Comparison of ENCODE assay signal across 29 mouse cellular contexts in the genomic region with DNA sequence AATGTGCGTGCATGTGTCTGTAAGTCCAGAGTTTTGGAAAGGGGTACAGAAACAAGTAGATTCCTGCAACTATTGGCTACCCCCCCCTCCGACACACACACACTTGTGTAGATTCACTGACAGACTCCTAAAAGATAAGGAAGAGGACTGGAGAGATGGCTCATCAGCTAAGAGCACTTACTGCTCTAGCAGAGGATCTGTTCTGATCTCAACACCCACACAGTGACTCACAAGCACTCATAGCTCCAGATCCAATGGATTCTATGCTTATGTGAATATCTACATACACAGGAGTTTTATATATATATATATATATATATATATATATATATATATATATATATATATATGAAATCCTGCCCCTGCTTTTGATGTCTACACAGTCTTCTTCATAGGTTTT.
"Had no signal": no experiment of that assay in that cellular context is flagged by ENCODE, and none has a peak within 500 bp of the region (broad histone marks: within the 10 kb centered on the region; RNA-seq: fewer than 3 reads in every experiment).

No protein-coding gene starts in this region.

- H3K27me3 ChIP-seq: embryonic facial prominence, embryonic 12.5 days; embryonic facial prominence, embryonic 13.5 days; embryonic facial prominence, embryonic 15.5 days; forebrain, embryonic 12.5 days; forebrain, embryonic 13.5 days; forebrain, embryonic 15.5 days had no signal

- DNase-seq: cerebellum, adult 8-10 months; cerebellum, adult 9-10 months; cerebellum, adult 9-11 months; cerebellum, postnatal 10 days; cerebellum, postnatal 14 days; cerebellum, postnatal 25 days; cerebellum, postnatal 36 days; embryo, embryonic 11 days; forebrain, postnatal 0 days; gastrocnemius, adult 2 months; gastrocnemius, postnatal 10 days; gastrocnemius, postnatal 14 days; gastrocnemius, postnatal 25 days; gastrocnemius, postnatal 36 days; heart, adult 11 months; heart, adult 18-20 months; heart, adult 2 months had no signal

- H3K27ac ChIP-seq: embryonic facial prominence, embryonic 10.5 days; embryonic facial prominence, embryonic 12.5 days; embryonic facial prominence, embryonic 13.5 days; embryonic facial prominence, embryonic 15.5 days; forebrain, embryonic 10.5 days; forebrain, embryonic 12.5 days; forebrain, embryonic 13.5 days; forebrain, embryonic 15.5 days; gastrocnemius, adult 2 months; heart, adult 2 months; heart, embryonic 10.5 days had no signal

- H3K4me2 ChIP-seq: embryonic facial prominence, embryonic 12.5 days; embryonic facial prominence, embryonic 13.5 days; embryonic facial prominence, embryonic 15.5 days; forebrain, embryonic 12.5 days; forebrain, embryonic 13.5 days; forebrain, embryonic 15.5 days had no signal

- H3K9me3 ChIP-seq: embryonic facial prominence, embryonic 10.5 days; embryonic facial prominence, embryonic 12.5 days; embryonic facial prominence, embryonic 13.5 days; embryonic facial prominence, embryonic 15.5 days; forebrain, embryonic 10.5 days; forebrain, embryonic 12.5 days; forebrain, embryonic 13.5 days; forebrain, embryonic 15.5 days; heart, embryonic 10.5 days had no signal

- H3K4me3 ChIP-seq: embryonic facial prominence, embryonic 10.5 days; embryonic facial prominence, embryonic 12.5 days; embryonic facial prominence, embryonic 13.5 days; embryonic facial prominence, embryonic 15.5 days; erythroblast, embryonic 14.5 days; forebrain, embryonic 10.5 days; forebrain, embryonic 12.5 days; forebrain, embryonic 13.5 days; forebrain, embryonic 15.5 days; gastrocnemius, adult 2 months; heart, adult 2 months; heart, embryonic 10.5 days had no signal

- ATAC-seq: forebrain, embryonic 13.5 days; forebrain, embryonic 14.5 days; forebrain, embryonic 15.5 days; forebrain, embryonic 16.5 days; forebrain, postnatal 0 days had no signal

- H3K9ac ChIP-seq: embryonic facial prominence, embryonic 12.5 days; embryonic facial prominence, embryonic 13.5 days; embryonic facial prominence, embryonic 15.5 days; forebrain, embryonic 12.5 days; forebrain, embryonic 13.5 days; forebrain, embryonic 15.5 days; forebrain, postnatal 0 days had no signal

- H3K36me3 ChIP-seq: embryonic facial prominence, embryonic 10.5 days; embryonic facial prominence, embryonic 12.5 days; embryonic facial prominence, embryonic 13.5 days; embryonic facial prominence, embryonic 15.5 days; forebrain, embryonic 10.5 days; forebrain, embryonic 12.5 days; forebrain, embryonic 15.5 days; heart, embryonic 10.5 days had no signal

- H3K4me1 ChIP-seq: forebrain, embryonic 10.5 days; forebrain, embryonic 12.5 days had no signal
